Mouse (Mus musculus): ENCODE results near the gene Nqo1. TPM values are rescaled to one million over a fixed set of nuclear protein-coding genes. Genes with fewer than 3 reads are reported as not detected.

The Nqo1 gene
- polyA plus RNA-seq, 1 experiment from 2014 or later: 8.0 TPM

- 74% methylated on average over 2 of the region's 2 CpGs for WGBS
- H3K27me3 ChIP-seq (ENCODE audit: control insufficient read depth, insufficient read depth, low read length): no peaks in the 10 kb centered on the region
- H3K4me3 ChIP-seq (ENCODE audit: low read depth, low read length): no peak overlapping the region; the same call in 1 of the 2 replicates
- ATAC-seq (replicated peaks; ENCODE audit: low FRiP score) (no peak), DNase-seq (ENCODE audit: low spot score) (no peak)
- H3K9me3 ChIP-seq (ENCODE audit: control insufficient read depth, low read length): no peaks in the 10 kb centered on the region
- no peak overlapping the region for H3K4me2 ChIP-seq (ENCODE audit: low read depth, low read length, severe bottlenecking)
- no peaks in the 10 kb centered on the region for H3K36me3 ChIP-seq (ENCODE audit: control insufficient read depth, insufficient read depth, low read length)
- H3K27ac ChIP-seq (ENCODE audit: low read depth, low read length): no peak overlapping the region
- H3K4me1 ChIP-seq (replicated peaks; ENCODE audit: control insufficient read depth, insufficient read depth, low read length): no peaks in the 10 kb centered on the region; the same call in 1 of the 2 replicates
- H3K9ac ChIP-seq (ENCODE audit: low read length): no peak overlapping the region
Measured at GRCm38 (mm10) chr8:107437711-107438110, 34.7 kb upstream of the Nqo1 start.

- Histone ChIP-seq H3K9ac (ENCODE audit: low read length) (peak overlapping the region; percentile 86), H3K4me2 (ENCODE audit: low read depth, low read length, severe bottlenecking) (peak overlapping the region; percentile 57), H3K4me3 (ENCODE audit: low read depth, low read length) (peak overlapping the region; percentile 89), H3K9me3 (ENCODE audit: control insufficient read depth, low read length) (no peaks in the 10 kb centered on the region), H3K36me3 (ENCODE audit: control insufficient read depth, insufficient read depth, low read length) (no peaks in the 10 kb centered on the region), H3K27me3 (ENCODE audit: control insufficient read depth, insufficient read depth, low read length) (no peaks in the 10 kb centered on the region), H3K27ac (ENCODE audit: low read depth, low read length) (peak overlapping the region; percentile 51; the same call in 1 of the 2 replicates), H3K4me1 (replicated peaks; ENCODE audit: control insufficient read depth, insufficient read depth, low read length) (no peaks in the 10 kb centered on the region; the same call in 1 of the 2 replicates)
- DNase-seq (ENCODE audit: low spot score) (no peak), ATAC-seq (replicated peaks; ENCODE audit: low FRiP score) (peak; percentile 21; the same call in 1 of the 2 replicates)
- 9% methylated on average over 16 of the region's 16 CpGs for WGBS
Measured at GRCm38 (mm10) chr8:107436841-107437421, 33.9 kb upstream of the Nqo1 start.

- H3K4me2 ChIP-seq (ENCODE audit: low read depth, low read length, severe bottlenecking): peak within 1 kb of the TSS; percentile 57
- WGBS: under 1% methylated on average over 49 of the region's 81 CpGs
- no peaks in the 10 kb centered on the region; the same call in 1 of the 2 replicates for H3K4me1 ChIP-seq (replicated peaks; ENCODE audit: control insufficient read depth, insufficient read depth, low read length)
- H3K4me3 ChIP-seq (ENCODE audit: low read depth, low read length): peak within 1 kb of the TSS; percentile 89
- H3K27me3 ChIP-seq (ENCODE audit: control insufficient read depth, insufficient read depth, low read length): no peaks in the 10 kb centered on the region
- no peaks in the 10 kb centered on the region for H3K36me3 ChIP-seq (ENCODE audit: control insufficient read depth, insufficient read depth, low read length)
- H3K9ac ChIP-seq (ENCODE audit: low read length): peak within 1 kb of the TSS; percentile 86
- no peaks in the 10 kb centered on the region for H3K9me3 ChIP-seq (ENCODE audit: control insufficient read depth, low read length)
- ATAC-seq (replicated peaks; ENCODE audit: low FRiP score) (peak; percentile 90), DNase-seq (ENCODE audit: low spot score) (peak; percentile 90)
- peak within 1 kb of the TSS; percentile 51 for H3K27ac ChIP-seq (ENCODE audit: low read depth, low read length)
Measured at GRCm38 (mm10) chr8:107435962-107436831, 33.2 kb upstream of the Nqo1 start, which contains the start of gene Wwp2. Gene Wwp2, plus strand, starts transcription at chr8:107436365.

GRCm38 (mm10) chr8:107435421-107435961 is 32.5 kb upstream of the Nqo1 start:
- H3K27ac ChIP-seq (ENCODE audit: low read depth, low read length): no peak overlapping the region
- no peak for DNase-seq (ENCODE audit: low spot score)
- H3K4me2 ChIP-seq (ENCODE audit: low read depth, low read length, severe bottlenecking): peak overlapping the region; percentile 57
- no peaks in the 10 kb centered on the region for H3K27me3 ChIP-seq (ENCODE audit: control insufficient read depth, insufficient read depth, low read length)
- H3K36me3 ChIP-seq (ENCODE audit: control insufficient read depth, insufficient read depth, low read length): no peaks in the 10 kb centered on the region
- H3K9ac ChIP-seq (ENCODE audit: low read length): peak overlapping the region; percentile 86; the same call in 1 of the 2 replicates
- no peaks in the 10 kb centered on the region for H3K9me3 ChIP-seq (ENCODE audit: control insufficient read depth, low read length)
- H3K4me3 ChIP-seq (ENCODE audit: low read depth, low read length): peak overlapping the region; percentile 89
- H3K4me1 ChIP-seq (replicated peaks; ENCODE audit: control insufficient read depth, insufficient read depth, low read length): no peaks in the 10 kb centered on the region; the same call in 1 of the 2 replicates
- 29% methylated on average over 11 of the region's 11 CpGs for WGBS
- peak; percentile 29; the same call in 1 of the 2 replicates for ATAC-seq (replicated peaks; ENCODE audit: low FRiP score)

- H3K36me3 ChIP-seq (ENCODE audit: control insufficient read depth, insufficient read depth, low read length): no peaks in the 10 kb centered on the region
- no peak overlapping the region for H3K4me2 ChIP-seq (ENCODE audit: low read depth, low read length, severe bottlenecking)
- no peaks in the 10 kb centered on the region; the same call in 1 of the 2 replicates for H3K4me1 ChIP-seq (replicated peaks; ENCODE audit: control insufficient read depth, insufficient read depth, low read length)
- 81% methylated on average over 8 of the region's 8 CpGs for WGBS
- no peak for DNase-seq (ENCODE audit: low spot score)
- H3K27ac ChIP-seq (ENCODE audit: low read depth, low read length): no peak overlapping the region
- H3K4me3 ChIP-seq (ENCODE audit: low read depth, low read length): no peak overlapping the region
- no peak for ATAC-seq (replicated peaks; ENCODE audit: low FRiP score)
- no peaks in the 10 kb centered on the region for H3K27me3 ChIP-seq (ENCODE audit: control insufficient read depth, insufficient read depth, low read length)
- H3K9me3 ChIP-seq (ENCODE audit: control insufficient read depth, low read length): no peaks in the 10 kb centered on the region
- H3K9ac ChIP-seq (ENCODE audit: low read length): no peak overlapping the region
Measured at GRCm38 (mm10) chr8:107430821-107431220, 27.8 kb upstream of the Nqo1 start.

GRCm38 (mm10) chr8:107425230-107425597 is 22.2 kb upstream of the Nqo1 start:
- no peak for ATAC-seq (replicated peaks; ENCODE audit: low FRiP score)
- Histone ChIP-seq H3K9me3 (ENCODE audit: control insufficient read depth, low read length) (no peaks in the 10 kb centered on the region), H3K27me3 (ENCODE audit: control insufficient read depth, insufficient read depth, low read length) (no peaks in the 10 kb centered on the region), H3K4me3 (ENCODE audit: low read depth, low read length) (no peak overlapping the region), H3K36me3 (ENCODE audit: control insufficient read depth, insufficient read depth, low read length) (peaks cover 4% of the 10 kb centered on the region; the same call in 1 of the 2 replicates), H3K27ac (ENCODE audit: low read depth, low read length) (no peak overlapping the region), H3K9ac (ENCODE audit: low read length) (no peak overlapping the region; the same call in 1 of the 2 replicates), H3K4me2 (ENCODE audit: low read depth, low read length, severe bottlenecking) (peak overlapping the region; percentile 11; the same call in 1 of the 2 replicates), H3K4me1 (replicated peaks; ENCODE audit: control insufficient read depth, insufficient read depth, low read length) (peaks cover 6% of the 10 kb centered on the region; the same call in 1 of the 2 replicates)
- no peak for DNase-seq (ENCODE audit: low spot score)
- 50% methylated on average over 8 of the region's 8 CpGs for WGBS

GRCm38 (mm10) chr8:107424597-107425229 is 21.7 kb upstream of the Nqo1 start, which contains the start of gene Nob1:
Gene Nob1, minus strand, starts transcription at chr8:107425051.
- Histone ChIP-seq H3K9ac (ENCODE audit: low read length) (peak within 1 kb of the TSS; percentile 92), H3K4me2 (ENCODE audit: low read depth, low read length, severe bottlenecking) (peak within 1 kb of the TSS; percentile 56), H3K36me3 (ENCODE audit: control insufficient read depth, insufficient read depth, low read length) (peaks cover 4% of the 10 kb centered on the region; the same call in 1 of the 2 replicates), H3K4me3 (ENCODE audit: low read depth, low read length) (peak within 1 kb of the TSS; percentile 87), H3K27ac (ENCODE audit: low read depth, low read length) (peak within 1 kb of the TSS; percentile 25; the same call in 1 of the 2 replicates), H3K4me1 (replicated peaks; ENCODE audit: control insufficient read depth, insufficient read depth, low read length) (peaks cover 6% of the 10 kb centered on the region; the same call in 1 of the 2 replicates), H3K9me3 (ENCODE audit: control insufficient read depth, low read length) (no peaks in the 10 kb centered on the region), H3K27me3 (ENCODE audit: control insufficient read depth, insufficient read depth, low read length) (no peaks in the 10 kb centered on the region)
- WGBS: under 1% methylated on average over 50 of the region's 50 CpGs
- ATAC-seq (replicated peaks; ENCODE audit: low FRiP score): peak; percentile 98
- DNase-seq (ENCODE audit: low spot score): peak; percentile 99

GRCm38 (mm10) chr8:107424176-107424575 is 21.2 kb upstream of the Nqo1 start:
- DNase-seq (ENCODE audit: low spot score) (no peak), ATAC-seq (replicated peaks; ENCODE audit: low FRiP score) (peak; percentile 11; the same call in 1 of the 2 replicates)
- H3K36me3 ChIP-seq (ENCODE audit: control insufficient read depth, insufficient read depth, low read length): peaks cover 4% of the 10 kb centered on the region; the same call in 1 of the 2 replicates
- WGBS: 34% methylated on average over 9 of the region's 9 CpGs
- peak overlapping the region; percentile 25; the same call in 1 of the 2 replicates for H3K27ac ChIP-seq (ENCODE audit: low read depth, low read length)
- H3K4me2 ChIP-seq (ENCODE audit: low read depth, low read length, severe bottlenecking): peak overlapping the region; percentile 56
- no peaks in the 10 kb centered on the region for H3K9me3 ChIP-seq (ENCODE audit: control insufficient read depth, low read length)
- H3K9ac ChIP-seq (ENCODE audit: low read length): peak overlapping the region; percentile 92
- peak overlapping the region; percentile 87 for H3K4me3 ChIP-seq (ENCODE audit: low read depth, low read length)
- no peaks in the 10 kb centered on the region for H3K27me3 ChIP-seq (ENCODE audit: control insufficient read depth, insufficient read depth, low read length)
- peaks cover 6% of the 10 kb centered on the region; the same call in 1 of the 2 replicates for H3K4me1 ChIP-seq (replicated peaks; ENCODE audit: control insufficient read depth, insufficient read depth, low read length)

Data from forebrain, embryonic 11.5 days (tissue).